Mouse (Mus musculus) A20 (cell line): ENCODE results near the gene Fezf2.

Experiments
- DNase-seq: peaks from one replicate; pipeline ENCODE4 v3.0.0-alpha.2; 2011; ENCODE audit warnings: low read depth, low spot score

Gene Fezf2

DNA sequence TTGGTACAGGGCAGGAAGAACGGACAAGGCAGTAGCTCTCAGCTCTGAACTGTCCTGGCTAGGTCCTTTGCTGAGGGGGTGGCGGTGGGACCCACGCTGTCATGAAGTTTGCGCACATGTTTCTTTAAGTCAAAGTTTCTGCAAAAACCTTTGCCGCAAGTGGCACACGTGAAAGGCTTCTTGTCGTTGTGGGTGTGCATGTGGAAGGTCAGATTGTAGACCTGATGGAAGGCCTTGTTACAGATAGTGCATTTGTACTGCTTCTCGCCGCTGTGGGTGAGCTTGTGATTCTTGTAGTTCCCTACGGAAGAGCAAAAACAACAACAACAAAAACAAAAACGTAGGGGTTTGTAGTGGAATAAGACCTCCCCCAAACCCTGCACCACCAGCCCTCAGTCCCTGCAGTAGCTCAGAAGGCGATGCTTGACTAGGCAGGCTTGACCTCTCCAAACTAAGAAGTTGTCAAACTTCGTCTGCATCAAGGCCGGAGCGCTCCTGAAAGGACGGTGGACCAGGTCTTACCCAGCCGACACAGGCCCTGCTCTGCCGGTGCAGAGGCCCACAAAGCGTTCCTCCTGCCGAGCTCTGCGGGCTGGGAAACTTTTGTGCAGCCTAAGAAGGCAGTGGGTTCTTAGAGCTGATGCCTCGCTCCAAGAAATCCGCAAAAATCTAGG lies 5.4 kb downstream of the Fezf2 start:
- no peak for DNase-seq

DNA sequence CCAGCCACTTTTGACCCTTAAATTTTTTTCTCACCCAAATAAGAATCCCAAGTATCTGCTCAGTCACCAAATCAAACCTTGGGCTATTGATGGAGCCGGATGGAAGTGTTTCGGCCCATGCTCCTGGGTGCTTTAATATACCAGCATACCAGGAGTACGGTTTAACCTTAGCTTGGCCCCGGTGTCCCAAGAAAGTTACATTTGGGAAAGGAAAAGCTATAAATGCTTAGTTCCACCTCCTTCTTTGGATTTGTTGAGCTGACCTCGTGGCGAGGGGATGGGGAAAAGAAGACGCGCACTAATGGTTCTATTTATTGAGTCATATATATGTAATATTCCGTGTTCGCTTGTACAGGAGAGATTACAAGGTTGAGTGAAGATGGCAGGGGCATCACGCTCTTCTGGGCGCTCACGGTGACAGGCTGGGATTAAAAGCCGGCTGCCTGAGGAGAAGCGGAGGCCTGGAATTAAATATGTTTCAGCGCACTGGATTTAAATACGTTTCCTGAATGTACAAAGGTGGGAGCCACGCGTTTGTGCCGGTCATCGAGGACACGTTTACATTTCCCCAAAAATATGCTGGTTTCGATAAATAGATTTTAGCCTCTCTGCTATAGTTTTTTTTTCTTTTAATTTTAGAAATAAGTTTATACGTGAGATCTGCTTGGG lies 6.1 kb downstream of the Fezf2 start:
- no peak for DNase-seq

DNA sequence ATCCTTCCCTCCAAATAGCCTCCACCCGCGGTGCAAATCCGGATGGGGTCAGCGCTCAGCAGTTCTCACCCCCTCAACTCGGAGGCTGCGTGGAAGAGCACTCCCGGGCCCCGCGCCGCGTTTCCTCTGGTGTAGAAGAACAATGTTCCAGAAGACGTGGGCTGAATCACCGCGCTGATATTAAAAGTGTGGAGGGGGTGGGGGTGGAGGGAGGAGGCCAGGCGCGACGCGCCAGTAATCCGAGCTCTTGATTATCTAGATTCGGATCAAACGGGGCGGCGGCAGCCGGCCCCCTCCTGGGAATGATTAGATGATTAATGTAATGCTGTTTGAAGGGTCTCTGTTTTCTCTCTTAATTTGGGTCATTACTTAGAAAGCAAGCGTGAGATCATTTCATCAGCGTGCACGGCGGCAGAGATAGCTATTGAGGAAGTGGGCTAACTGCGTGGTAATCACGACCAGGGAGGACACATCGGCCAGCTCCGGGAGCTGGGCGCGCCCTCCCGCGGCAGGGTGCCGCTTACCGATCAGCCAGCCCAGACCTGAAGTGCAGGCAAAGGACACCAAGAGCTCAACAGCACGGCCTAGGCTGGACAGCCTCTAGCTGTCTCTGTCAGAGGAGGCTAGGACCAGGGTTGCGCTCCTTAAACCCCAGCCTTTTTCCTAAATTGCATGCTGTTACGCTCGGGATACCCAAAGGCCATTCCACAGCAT lies 6.8 kb downstream of the Fezf2 start:
- no peak for DNase-seq

DNA sequence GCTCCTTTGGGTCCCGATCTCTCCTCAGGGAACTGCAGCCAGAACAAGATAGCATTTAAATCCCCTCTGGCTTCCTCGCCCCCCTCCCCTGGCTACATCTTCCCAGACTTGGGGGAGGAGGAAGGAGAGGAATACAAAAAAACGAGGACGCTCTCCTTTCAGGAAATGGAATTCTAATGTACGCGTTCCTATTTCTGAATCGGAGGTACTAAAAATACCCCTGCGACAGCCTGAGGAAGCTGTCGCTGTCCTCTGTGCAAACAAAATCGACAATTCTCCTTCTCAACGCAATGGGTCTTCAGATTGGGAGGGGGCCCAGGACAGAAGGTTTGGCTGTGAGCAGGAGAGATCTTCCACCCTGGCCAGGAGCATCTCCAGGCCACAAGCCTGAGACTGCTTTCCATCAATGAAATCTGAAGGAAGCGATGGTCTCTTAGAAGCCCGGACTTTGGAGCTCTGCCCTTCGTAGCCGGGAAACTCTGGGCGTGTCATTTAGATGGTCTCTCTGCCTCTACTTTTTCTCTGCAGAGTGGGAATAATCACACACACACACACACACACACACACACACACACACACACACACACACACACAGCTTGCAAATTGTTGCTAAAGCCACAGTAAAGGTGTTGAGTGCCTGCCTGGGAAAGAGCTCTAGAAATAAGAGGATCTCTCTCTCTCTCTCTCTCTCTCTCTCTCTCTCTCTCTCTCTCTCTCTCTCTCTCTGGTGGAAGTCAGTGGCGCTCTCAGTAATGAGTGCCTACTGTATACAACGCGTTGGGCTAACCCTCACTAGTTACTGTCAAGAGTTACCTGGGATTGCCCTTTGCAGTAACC lies 7.5 kb downstream of the Fezf2 start:
- DNase-seq, result no peak

DNA sequence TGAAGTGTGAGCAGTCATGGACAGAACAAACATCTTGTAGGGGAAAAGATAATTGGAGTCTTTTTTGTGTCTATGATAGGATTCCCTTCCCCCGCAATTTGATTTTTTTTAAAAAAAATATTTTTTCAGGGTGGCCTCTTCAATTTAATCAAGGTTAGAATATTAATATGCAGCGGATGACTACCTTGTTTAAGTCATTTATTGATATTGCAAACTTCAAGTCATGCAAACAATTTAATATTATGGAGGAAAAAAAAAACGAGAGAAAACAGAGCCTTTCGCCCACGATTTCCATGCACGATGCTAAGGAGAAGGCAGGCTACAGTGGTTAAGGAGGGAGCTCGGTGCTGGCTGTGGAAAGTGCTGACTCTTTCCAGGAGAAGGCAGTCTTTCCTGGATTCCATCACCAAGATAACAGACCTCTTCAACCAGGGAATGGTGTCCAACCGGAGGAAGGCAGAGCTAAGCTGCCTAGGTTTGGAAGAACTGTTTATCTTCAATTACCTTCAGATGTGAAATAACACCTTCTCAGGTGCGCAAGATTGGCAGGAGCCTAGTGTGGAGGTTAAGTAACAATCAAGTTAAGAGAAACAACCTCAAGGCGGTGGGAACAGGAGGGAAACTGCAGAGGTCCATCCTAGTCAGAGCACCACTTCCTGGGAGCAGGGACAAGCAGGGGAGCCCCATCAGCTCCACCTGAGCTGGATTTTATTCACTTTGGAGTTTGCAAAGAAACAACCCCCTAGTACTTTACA lies 9.0 kb downstream of the Fezf2 start:
- DNase-seq, result no peak

DNA sequence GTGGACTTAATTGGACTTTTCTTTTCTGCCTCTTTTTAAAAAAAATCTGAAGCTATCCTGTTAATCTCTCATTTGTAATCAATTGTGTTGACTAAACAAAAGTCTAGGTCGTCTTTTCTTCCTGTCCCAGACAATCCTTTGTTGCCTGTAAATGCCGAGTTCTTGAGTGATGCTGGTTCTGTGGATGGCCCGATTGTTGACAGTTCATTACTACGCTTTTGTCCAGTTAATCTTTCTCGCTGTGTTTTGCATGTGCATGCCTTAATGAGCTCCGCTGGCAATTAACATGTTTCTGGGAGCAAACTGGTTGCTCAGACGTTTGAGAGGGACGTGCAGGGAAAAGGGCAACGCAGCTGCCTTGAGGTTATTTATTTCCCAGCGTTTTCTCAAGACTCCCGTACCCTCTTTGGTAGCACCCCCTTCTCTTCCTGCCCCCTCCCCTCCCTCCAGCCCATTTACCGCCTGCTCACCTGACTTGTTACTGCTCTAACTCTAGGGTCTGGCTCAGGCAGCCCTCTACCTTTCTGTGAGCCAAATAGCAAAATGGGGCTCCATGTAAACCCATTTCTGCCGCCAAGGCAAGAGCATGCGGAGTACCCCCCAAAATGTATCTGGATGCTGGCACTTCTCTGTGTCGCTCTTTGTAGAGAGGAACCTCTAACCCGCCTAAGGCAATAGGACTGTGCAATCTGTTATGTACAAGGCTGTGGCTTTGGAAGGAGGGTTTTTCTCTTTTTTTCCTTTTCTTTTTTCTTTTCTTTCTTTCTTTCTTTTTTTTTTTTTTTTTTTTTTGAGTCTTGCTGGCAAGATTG lies 9.8 kb downstream of the Fezf2 start:
- DNase-seq, result no peak

DNA sequence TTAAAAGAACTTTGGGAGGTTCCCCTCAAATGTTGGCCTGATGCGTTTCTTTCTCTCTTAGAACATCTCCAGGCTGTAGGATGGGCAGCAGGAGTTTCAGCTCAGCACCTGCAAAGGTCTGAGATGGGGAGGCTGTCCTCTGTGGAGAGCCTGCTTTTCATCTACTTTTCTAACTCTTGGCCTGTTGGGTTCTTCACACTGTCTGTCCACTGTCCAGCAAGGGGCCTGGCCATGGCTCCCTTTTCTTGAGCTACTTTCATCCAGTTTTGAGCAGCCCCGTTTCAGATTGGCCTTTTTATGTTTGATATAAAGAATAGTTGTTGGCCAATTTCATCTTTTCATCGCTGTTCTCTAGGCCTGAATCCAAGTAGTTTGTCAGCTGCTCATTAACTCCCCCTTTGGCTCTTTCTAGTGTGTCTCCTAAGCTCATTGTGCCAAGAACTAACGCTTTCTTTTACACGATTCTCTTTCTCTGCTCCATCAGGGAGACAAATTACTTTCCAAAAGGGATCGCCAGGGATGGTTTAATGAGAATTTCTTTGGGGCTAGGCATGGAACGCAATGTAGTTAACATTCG lies 10.5 kb downstream of the Fezf2 start:
- no peak for DNase-seq

DNA sequence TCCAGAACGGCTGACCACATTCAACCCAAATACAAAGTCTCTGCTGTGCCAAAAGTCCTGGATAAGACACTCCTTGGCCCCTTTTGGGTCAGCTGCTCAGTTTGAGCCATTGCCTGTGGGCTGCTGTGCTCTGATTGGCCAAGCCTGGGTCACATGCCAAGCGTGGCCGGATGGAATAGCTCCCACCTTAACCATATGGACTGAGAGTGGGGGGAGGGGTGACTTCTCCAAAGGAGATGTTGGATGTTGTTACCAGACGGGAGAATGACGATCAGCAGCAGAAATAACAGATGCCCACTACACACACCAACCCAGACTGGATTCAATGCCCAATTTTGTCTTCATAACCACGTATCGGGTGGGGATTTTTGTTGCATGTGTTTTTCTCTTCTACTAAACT lies 13.1 kb downstream of the Fezf2 start:
- no peak for DNase-seq

DNA sequence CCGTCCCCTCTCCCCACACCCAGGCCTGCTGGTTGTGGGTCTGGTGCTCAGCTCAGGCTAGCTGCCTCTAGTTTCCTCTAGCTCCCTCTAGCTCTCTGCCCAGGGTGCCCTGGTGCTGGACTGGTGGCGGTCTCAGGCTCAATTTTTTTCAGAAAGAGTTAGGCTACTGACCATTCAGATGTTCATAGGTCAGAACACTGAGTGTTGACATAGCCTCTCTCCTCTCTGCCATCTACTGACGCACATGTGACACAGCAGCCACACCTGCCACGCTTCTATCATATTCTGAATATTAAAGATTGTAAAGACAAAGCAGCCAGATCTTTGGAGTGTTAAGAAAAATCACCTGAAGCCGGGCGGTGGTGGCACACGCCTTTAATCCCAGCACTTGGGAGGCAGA lies 14.4 kb downstream of the Fezf2 start:
- DNase-seq, result no peak

DNA sequence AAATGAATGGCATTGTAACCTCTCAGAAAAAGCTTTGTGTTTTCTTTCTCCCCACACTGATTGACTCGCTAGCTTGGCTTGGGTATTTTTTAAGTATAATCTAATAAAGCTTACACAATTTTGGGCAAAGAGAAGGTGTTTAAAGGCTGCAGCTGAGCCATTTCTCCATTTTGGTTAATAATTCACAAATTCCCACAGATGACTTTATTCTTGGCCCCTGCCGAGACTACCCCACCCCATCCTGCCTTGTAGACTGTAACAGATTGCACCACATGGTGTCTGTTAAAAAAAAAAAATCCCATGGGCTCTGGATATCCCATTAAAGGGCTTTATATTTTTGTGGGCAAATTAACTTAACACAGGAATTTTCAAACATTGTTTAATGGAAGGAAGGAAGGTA lies 44.9 kb downstream of the Fezf2 start:
- DNase-seq, result no peak

DNA sequence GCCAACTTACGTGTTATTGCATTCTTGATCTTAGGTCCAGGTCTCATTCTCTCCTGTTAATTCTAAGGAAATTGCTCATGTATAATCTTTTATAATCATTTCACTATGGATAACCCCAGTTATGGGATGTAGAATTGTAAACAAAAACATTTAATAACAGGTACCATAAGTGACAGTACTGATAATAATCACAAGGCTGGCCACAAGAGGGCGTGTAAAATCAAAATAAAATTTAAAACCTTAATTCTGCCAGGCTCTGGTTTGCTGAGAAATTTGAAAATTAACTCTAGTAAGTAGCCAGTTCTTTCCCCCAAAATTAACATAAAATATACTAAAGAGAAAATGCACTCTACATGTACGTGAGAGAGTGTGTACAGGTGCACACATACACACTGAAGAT lies 47.3 kb downstream of the Fezf2 start:
- DNase-seq, result peak; percentile 13

DNA sequence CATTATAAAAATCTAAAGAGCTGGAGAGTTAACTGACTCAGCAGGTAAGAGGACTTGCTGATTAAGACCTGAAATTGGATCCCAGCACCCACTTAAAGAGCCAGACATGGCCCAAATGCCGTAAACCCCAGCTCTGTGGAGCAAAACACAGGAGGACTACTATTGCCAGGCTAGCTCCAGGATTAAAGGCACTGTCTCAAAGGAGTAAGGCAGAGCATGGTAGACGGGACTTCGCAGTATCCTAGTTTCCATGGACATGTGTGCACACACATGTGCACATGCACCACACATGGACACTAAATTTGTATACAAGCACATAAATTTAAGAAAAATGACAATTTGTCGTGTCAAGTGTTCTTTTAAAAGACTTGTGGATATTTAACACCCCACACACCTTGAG lies 47.7 kb downstream of the Fezf2 start:
- no peak for DNase-seq

DNA sequence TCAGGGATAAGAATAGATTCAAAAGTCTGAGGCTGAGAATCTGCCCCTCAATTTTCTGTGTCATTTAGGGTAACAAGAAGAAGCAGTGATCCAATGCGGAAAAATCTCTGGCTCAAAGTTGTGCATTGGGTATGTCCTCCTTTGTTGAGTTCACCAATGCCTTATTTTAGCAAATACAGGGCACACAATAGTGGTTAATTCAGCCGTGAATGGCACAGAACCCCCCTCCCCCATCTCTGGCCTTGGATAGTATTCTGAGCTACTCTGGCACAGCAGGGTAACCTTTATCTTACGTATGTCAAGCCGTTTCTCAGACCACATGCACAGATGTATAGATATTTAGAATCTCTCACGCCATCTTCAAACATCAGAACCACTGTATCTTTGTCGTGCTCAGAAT lies 48.3 kb downstream of the Fezf2 start:
- DNase-seq, result no peak

DNA sequence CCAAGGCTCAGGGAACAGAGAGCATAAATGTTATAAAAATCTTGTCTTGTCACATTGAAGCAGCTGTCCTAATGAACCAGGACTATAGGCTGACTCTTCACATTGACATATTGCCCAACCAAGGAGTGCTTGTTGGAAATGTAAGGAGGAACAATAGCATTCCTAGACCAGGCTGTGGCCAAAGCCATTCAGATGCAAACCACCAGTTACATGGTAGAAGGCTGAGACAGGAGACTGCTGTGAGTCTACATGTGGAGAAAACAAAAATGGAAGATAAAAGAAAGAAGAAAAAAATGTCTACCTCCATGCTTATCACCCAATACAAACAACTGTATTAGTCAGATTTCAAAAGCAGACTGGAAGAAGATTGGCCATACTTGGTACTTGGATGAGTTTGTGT lies 48.8 kb downstream of the Fezf2 start:
- no peak for DNase-seq

DNA sequence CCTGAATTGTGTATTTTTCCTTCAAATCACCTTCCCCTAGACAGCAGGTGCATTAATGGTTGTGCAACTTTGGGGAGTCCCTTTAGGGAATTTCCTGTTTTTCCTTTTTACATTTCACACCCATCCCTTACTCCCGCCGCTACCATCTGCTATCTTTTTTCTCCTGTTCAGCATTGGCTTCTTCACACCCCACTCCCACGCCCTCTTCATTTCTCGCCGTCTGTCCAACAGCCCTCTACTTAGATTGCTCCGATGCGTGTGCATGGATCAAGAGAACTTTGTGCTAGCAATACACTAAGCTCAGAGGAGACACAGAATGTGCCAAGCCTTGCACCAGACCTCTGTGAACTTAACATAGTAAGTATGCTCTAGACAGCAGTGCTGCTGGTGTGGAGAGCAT lies 51.6 kb downstream of the Fezf2 start:
- no peak for DNase-seq
